10 mouse cellular contexts compared by ENCODE assay signal in genomic region chr8:74990021-74990420, GRCm38 (mm10). TPM values are rescaled to one million over a fixed set of nuclear protein-coding genes. Genes with fewer than 3 reads are reported as not detected.
A peak's percentile ranks its signal among the peaks of the same experiment; 100 is the strongest.
DNase-seq lines count a peak whose midpoint lies in the region; ATAC-seq and TF ChIP-seq lines count a peak whose summit lies in the region.
"Had no signal": no experiment of that assay in that cellular context is flagged by ENCODE, and none has a peak within 500 bp of the region (broad histone marks: within the 10 kb centered on the region; RNA-seq: fewer than 3 reads in every experiment).

No protein-coding gene starts in this region.

- no peak for ATAC-seq in liver, embryonic 13.5 days (ENCODE audit: low read depth)
- ATAC-seq in stomach, embryonic 16.5 days (ENCODE audit: insufficient read depth, low FRiP score): no peak
- no peak for ATAC-seq in forebrain, postnatal 0 days

- no peak overlapping the region for H3K9ac ChIP-seq in liver, embryonic 13.5 days
- H3K9ac ChIP-seq in stomach, embryonic 16.5 days (ENCODE audit: low read length): no peak overlapping the region
- no peak overlapping the region for H3K9ac ChIP-seq in forebrain, postnatal 0 days
- H3K9ac ChIP-seq: neural tube, embryonic 13.5 days had no signal

- H3K9me3 ChIP-seq in liver, embryonic 13.5 days (replicated peaks): no peaks in the 10 kb centered on the region
- H3K9me3 ChIP-seq in stomach, embryonic 16.5 days (replicated peaks; ENCODE audit: control insufficient read depth, low read length): no peaks in the 10 kb centered on the region
- H3K9me3 ChIP-seq in forebrain, postnatal 0 days (ENCODE audit: low read length): no peaks in the 10 kb centered on the region
- H3K9me3 ChIP-seq: neural tube, embryonic 13.5 days had no signal

- H3K27me3 ChIP-seq in liver, embryonic 13.5 days: peaks cover 18% of the 10 kb centered on the region
- no peaks in the 10 kb centered on the region for H3K27me3 ChIP-seq in stomach, embryonic 16.5 days (ENCODE audit: control insufficient read depth, insufficient read depth, low read length)
- H3K27me3 ChIP-seq in forebrain, postnatal 0 days (ENCODE audit: insufficient read depth, low read length): no peaks in the 10 kb centered on the region

- peak overlapping the region; percentile 30; the same call in 1 of the 2 replicates for H3K4me2 ChIP-seq in liver, embryonic 13.5 days
- H3K4me2 ChIP-seq in stomach, embryonic 16.5 days (ENCODE audit: low read depth, low read length): peak overlapping the region; percentile 31
- no peak overlapping the region for H3K4me2 ChIP-seq in forebrain, postnatal 0 days (ENCODE audit: low read depth)
- H3K4me2 ChIP-seq: neural tube, embryonic 13.5 days had no signal

- 42% methylated on average over 15 of the region's 15 CpGs for WGBS in liver, embryonic 13.5 days (ENCODE audit: insufficient replicate concordance)
- WGBS in stomach, embryonic 16.5 days: 17% methylated on average over 15 of the region's 15 CpGs
- WGBS in forebrain, postnatal 0 days: 20% methylated on average over 15 of the region's 15 CpGs

- H3K36me3 ChIP-seq in liver, embryonic 13.5 days: no peaks in the 10 kb centered on the region
- H3K36me3 ChIP-seq in stomach, embryonic 16.5 days (ENCODE audit: control insufficient read depth, insufficient read depth, low read length): no peaks in the 10 kb centered on the region
- H3K36me3 ChIP-seq in forebrain, postnatal 0 days (ENCODE audit: insufficient read depth): no peaks in the 10 kb centered on the region
- H3K36me3 ChIP-seq: neural tube, embryonic 13.5 days had no signal

- peak; percentile 10 for DNase-seq in embryo, embryonic 9.5 days (ENCODE audit: extremely low spot score)
- no peak for DNase-seq in embryo, embryonic 10 days (ENCODE audit: low spot score)
- DNase-seq in ovary, postnatal 36 days (ENCODE audit: low spot score): peak; percentile 61
- DNase-seq in ovary, postnatal 14 days (ENCODE audit: low spot score): no peak
- no peak for DNase-seq in liver, embryonic 13.5 days
- DNase-seq in forebrain, postnatal 0 days: no peak
- no peak for DNase-seq in natural killer cell, adult 2 months (ENCODE audit: low spot score in 2 of 2)
- DNase-seq: gastrocnemius, postnatal 10 days had no signal

- TF ChIP-seq CTCF in forebrain, postnatal 0 days (IDR thresholded peaks at IDR 0.05; ENCODE audit: low read depth): no peak

- no peak overlapping the region for H3K4me3 ChIP-seq in liver, embryonic 13.5 days (replicated peaks)
- no peak overlapping the region; the same call in 1 of the 2 replicates for H3K4me3 ChIP-seq in stomach, embryonic 16.5 days (replicated peaks; ENCODE audit: low read length)
- no peak overlapping the region for H3K4me3 ChIP-seq in forebrain, postnatal 0 days (ENCODE audit: low read depth, low read length)
- H3K4me3 ChIP-seq: neural tube, embryonic 13.5 days had no signal

- H3K4me1 ChIP-seq in liver, embryonic 13.5 days (replicated peaks): peaks cover 10% of the 10 kb centered on the region
- H3K4me1 ChIP-seq in stomach, embryonic 16.5 days (ENCODE audit: control insufficient read depth, insufficient read depth, low read length): 0 out of 2 replicates have a peak, but pooled peaks cover 4% of the 10 kb centered on the region
- peaks cover 3% of the 10 kb centered on the region for H3K4me1 ChIP-seq in forebrain, postnatal 0 days (ENCODE audit: insufficient read depth)

- H3K27ac ChIP-seq in liver, embryonic 13.5 days: no peak overlapping the region
- H3K27ac ChIP-seq in stomach, embryonic 16.5 days (ENCODE audit: low read length): no peak overlapping the region
- H3K27ac ChIP-seq in forebrain, postnatal 0 days (ENCODE audit: low read depth, low read length): no peak overlapping the region
- H3K27ac ChIP-seq: neural tube, embryonic 13.5 days had no signal

RNA-seq across cellular contexts. Expression of gene Hmgxb4, which starts 3.1 kb away (rescaled TPM):
- polyA plus RNA-seq in liver, embryonic 13.5 days (2015; fragmentation: Nextera tagmentation; extraction: Ambion mirVana): 13.6 and 13.8 TPM in 2 replicates
- polyA plus RNA-seq in stomach, embryonic 16.5 days (2015; fragmentation: Nextera tagmentation; extraction: Ambion mirVana): 22.2 and 28.4 TPM in 2 replicates
- 70.9 and 84.2 TPM in 2 replicates for total RNA-seq in forebrain, postnatal 0 days (2014; rRNA removed)
- polyA plus RNA-seq in forebrain, postnatal 0 days (2015; fragmentation: Nextera tagmentation; extraction: Ambion mirVana): 19.0 and 26.9 TPM in 2 replicates

RNA-seq across cellular contexts. Expression of gene Tom1, which starts 43.5 kb away (rescaled TPM):
- 12.1 and 13.2 TPM in 2 replicates for polyA plus RNA-seq in liver, embryonic 13.5 days (2015; fragmentation: Nextera tagmentation; extraction: Ambion mirVana)
- 33.2 and 34.4 TPM in 2 replicates for polyA plus RNA-seq in stomach, embryonic 16.5 days (2015; fragmentation: Nextera tagmentation; extraction: Ambion mirVana)
- total RNA-seq in forebrain, postnatal 0 days (2014; rRNA removed): 21.8 and 24.6 TPM in 2 replicates
- 30.6 and 35.9 TPM in 2 replicates for polyA plus RNA-seq in forebrain, postnatal 0 days (2015; fragmentation: Nextera tagmentation; extraction: Ambion mirVana)

Comparison
In these comparisons a context has a peak if more than half of its experiments do, and no peak if none do; other contexts are left out.
1. DNase-seq: peak in embryo, embryonic 9.5 days (single experiment) and ovary, postnatal 36 days (single experiment); none in embryo, embryonic 10 days (single experiment), ovary, postnatal 14 days (single experiment), liver, embryonic 13.5 days (single experiment), forebrain, postnatal 0 days (single experiment) and natural killer cell, adult 2 months (0 of 2).